Mouse (Mus musculus) testis, adult 2 months (tissue): ENCODE results near the gene Cbr3. TPM values are rescaled to one million over a fixed set of nuclear protein-coding genes. Genes with fewer than 3 reads are reported as not detected.

Source experiments
- H3K27ac ChIP-seq: fragments of 200-500 bp; 2 replicates; pipeline ENCODE4 v1.5.1; 2012; ENCODE audit warnings: low read depth, low read length; ENCODE audit not compliant: control insufficient read depth, insufficient read depth
- H3K27me3 ChIP-seq: fragments of 200-500 bp; 2 replicates; pipeline ENCODE4 v1.6.1; 2012; ENCODE audit warnings: mild to moderate bottlenecking, low read length, moderate library complexity; ENCODE audit not compliant: control insufficient read depth, insufficient read depth
- H3K36me3 ChIP-seq: fragments of 200-500 bp; 2 replicates; pipeline ENCODE4 v1.6.1; 2012; ENCODE audit warnings: mild to moderate bottlenecking, low read length; ENCODE audit not compliant: control insufficient read depth, insufficient read depth
- H3K4me1 ChIP-seq: fragments of 200-500 bp; 2 replicates; pipeline ENCODE4 v1.6.1; 2012; ENCODE audit warnings: low read length; ENCODE audit not compliant: control insufficient read depth, insufficient read depth
- H3K4me3 ChIP-seq: fragments of 200-500 bp; 2 replicates; pipeline ENCODE4 v1.5.1; 2012; ENCODE audit warnings: low read depth, mild to moderate bottlenecking, low read length, moderate library complexity, mixed read lengths; ENCODE audit not compliant: control insufficient read depth
- CTCF ChIP-seq: fragments of 200-500 bp; IDR thresholded peaks from 2 replicates; pipeline ENCODE4 v1.5.1; 2012; ENCODE audit warnings: low read depth, mild to moderate bottlenecking, inconsistent platforms, low read length, moderate library complexity; ENCODE audit not compliant: control insufficient read depth, insufficient read depth, insufficient replicate concordance
- POLR2A ChIP-seq: fragments of 200-500 bp; IDR thresholded peaks from 2 replicates; pipeline ENCODE4 v1.6.1; 2012; ENCODE audit warnings: low read depth, mild to moderate bottlenecking, inconsistent platforms, low read length, moderate library complexity; ENCODE audit not compliant: control insufficient read depth
- polyA plus RNA-seq: library from polyadenylated mRNA; depleted of rRNA; stranded (reverse); fragments of >200 nt; gene quantifications from 2 replicates; pipeline ENCODE4 v1.2.3, GENCODE M21; 2012

The Cbr3 gene
- polyA plus RNA-seq, 1 experiment = 1.3 TPM

DNA sequence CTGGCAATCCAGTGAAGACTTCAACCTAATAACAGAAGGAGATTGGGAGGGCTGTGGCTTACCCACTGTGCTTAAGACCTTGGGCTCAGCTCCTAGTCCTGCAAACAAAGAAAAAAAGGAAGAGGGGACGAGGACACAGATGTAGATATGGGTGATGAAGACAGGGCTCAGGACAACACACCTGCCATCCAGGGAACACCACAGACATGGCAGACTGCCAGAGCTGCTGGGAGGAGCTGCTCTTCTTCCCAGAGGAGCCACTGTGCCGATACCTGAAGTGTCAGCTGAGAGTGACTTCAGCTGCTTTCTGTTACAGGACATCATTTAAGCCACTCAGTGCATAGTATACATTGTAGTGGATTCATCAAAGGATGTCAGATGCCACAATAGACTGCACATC, 39.5 kb downstream of the Cbr3 start:
- H3K27me3 ChIP-seq = no peaks in the 10 kb centered on the region
- H3K36me3 ChIP-seq = no peaks in the 10 kb centered on the region
- H3K27ac ChIP-seq = no peak overlapping the region
- H3K4me3 ChIP-seq = no peak overlapping the region
- no peaks in the 10 kb centered on the region for H3K4me1 ChIP-seq
- TF ChIP-seq CTCF (no peak), POLR2A (no peak)

DNA sequence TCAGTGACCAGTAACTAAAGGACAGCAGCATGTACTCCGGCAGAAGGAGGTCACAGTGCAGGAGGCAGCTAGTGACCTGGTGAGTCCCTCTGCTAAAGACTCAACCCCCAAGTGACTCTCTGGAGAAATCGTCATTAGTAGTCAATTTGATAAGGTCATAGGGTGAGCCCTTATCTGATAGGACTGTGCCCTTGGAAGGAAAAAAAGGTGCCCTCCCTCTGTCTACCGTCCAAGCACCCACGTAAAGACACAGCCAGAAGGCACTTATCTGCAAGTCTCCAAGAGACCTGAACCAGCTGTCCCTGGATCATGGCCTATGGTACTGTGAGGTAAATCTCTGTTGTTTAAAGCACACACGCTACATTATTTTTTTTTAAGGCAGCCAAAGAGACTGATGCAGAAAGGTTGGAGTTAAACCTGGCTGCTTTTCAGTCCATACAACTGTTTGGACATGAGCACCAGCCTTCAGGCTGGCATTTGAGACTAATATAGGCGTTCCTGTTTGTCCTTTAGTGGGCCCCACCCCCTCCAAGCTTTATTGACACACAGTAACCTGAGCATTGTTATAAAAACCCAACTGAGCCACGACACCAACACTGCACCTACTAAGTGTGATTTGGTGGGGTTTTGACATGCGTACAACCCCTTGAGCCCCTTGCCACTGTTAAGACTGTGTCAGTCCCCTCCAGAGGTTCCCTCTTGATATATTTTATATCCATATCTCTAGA, 42.6 kb downstream of the Cbr3 start:
- Histone ChIP-seq H3K27ac (no peak overlapping the region), H3K27me3 (no peaks in the 10 kb centered on the region), H3K36me3 (no peaks in the 10 kb centered on the region; the same call in 1 of the 2 replicates), H3K4me3 (no peak overlapping the region), H3K4me1 (no peaks in the 10 kb centered on the region)
- TF ChIP-seq POLR2A = no peak
- TF ChIP-seq CTCF = no peak

DNA sequence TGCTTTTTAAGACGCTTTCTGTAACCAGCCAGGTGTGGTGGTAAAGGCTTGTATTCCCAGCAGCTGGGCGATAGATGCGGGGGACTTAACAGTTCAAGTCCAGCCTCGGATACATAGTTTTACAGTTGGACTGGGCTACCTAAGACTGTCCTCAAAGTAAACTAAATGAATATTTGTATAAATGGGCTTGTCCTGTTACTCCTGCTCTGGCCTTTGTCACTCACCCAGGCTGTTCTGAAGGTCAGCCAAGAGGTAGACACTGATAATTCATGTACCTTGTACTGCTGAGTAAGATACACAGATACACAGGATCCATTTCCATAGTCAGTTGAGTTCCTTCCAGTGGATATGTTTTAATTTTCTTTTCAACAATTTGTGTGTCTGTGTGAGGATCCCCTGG, 43.2 kb downstream of the Cbr3 start:
- Histone ChIP-seq H3K27me3 (no peaks in the 10 kb centered on the region), H3K36me3 (no peaks in the 10 kb centered on the region; the same call in 1 of the 2 replicates), H3K4me3 (no peak overlapping the region), H3K4me1 (no peaks in the 10 kb centered on the region), H3K27ac (no peak overlapping the region)
- TF ChIP-seq CTCF (no peak), POLR2A (no peak)

DNA sequence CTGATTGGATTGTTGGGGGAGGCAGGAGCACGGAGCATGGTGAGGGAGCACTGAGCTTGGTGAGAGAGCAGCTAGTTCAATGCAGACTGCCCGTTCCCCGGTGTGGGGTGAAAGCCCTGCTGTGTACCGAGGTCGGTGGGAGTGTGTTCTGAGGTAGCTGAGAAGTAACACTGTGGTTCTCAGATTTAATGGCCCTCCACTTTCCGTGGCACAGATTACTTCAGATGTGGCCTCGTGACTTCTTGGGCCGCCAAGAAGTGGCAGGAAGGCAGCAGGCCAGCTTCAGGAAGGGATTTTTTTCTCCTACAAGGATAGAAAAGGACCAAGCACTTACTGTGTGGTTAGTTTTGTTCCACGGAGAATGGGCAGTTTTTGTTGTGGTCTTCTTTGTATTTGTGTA, 45.7 kb downstream of the Cbr3 start:
- Histone ChIP-seq H3K4me1 (no peaks in the 10 kb centered on the region), H3K27ac (no peak overlapping the region), H3K4me3 (no peak overlapping the region), H3K27me3 (no peaks in the 10 kb centered on the region), H3K36me3 (no peaks in the 10 kb centered on the region; the same call in 1 of the 2 replicates)
- no peak for TF ChIP-seq POLR2A
- no peak for TF ChIP-seq CTCF

DNA sequence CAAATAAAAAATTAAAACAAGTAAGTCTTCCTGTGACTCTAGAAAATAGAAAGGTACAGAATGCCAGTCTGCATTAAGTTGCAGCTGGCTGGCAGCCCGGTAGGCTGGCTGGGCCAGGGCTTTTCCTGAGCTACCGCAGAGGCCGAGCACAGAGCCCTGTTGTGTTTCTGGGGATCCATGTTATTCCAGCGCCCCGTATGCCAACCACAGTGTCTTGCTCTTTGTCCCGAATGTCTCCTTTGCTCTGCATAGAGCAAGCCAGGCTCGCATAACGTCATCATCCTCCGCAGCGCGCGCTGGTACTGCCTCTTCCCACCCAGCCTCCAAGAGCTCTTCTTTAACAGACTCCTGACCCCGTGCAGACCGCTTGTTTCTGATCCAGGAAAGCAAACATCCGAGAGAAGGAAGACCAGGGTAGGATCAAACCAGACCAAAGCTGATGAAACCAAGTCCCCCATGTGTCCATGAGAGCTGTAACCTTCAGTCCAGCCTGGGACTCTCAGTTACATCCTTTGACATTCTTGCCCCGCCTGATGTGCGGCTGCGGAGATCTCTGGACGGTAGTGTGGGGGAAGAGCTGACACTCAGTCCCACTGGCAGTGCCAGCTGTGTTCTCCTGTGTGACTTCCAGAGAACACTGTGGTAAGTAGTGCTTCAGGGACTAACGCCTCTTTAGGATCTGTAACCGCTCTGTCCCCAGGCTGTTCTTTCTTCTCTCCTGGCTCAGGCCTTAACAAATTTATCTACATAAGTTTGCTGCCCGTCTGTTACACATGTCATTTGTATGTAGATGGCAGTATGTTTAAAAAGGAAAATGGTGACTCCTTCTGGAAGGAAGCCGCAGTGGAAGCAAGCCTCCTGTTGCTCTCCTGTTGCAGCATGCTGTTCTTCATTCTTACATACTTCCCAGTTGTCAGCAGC, 47.0 kb downstream of the Cbr3 start:
- Histone ChIP-seq H3K36me3 (no peaks in the 10 kb centered on the region; the same call in 1 of the 2 replicates), H3K4me1 (no peaks in the 10 kb centered on the region), H3K4me3 (no peak overlapping the region), H3K27me3 (no peaks in the 10 kb centered on the region), H3K27ac (no peak overlapping the region)
- no peak for TF ChIP-seq CTCF
- no peak for TF ChIP-seq POLR2A

DNA sequence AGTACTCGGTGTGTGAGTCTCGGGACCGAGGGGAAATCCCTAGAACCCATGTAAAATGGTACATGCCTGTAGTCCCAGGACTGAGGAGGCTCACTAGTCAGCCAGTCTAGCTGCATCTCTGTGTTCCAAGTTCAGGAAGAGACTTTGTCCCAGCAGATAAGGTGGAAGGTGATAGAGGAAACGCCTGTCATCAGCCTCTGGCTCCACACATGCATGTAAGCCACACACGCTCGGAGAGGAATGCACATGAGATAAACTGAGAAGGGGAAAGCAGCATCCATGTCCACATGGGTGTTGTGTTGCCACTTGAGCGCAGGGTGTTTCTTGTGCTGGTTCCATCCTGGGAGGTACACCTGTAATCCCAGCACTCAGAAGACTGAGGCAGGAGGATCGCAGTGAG, 48.3 kb downstream of the Cbr3 start:
- Histone ChIP-seq H3K36me3 (no peaks in the 10 kb centered on the region; the same call in 1 of the 2 replicates), H3K27me3 (no peaks in the 10 kb centered on the region), H3K4me3 (no peak overlapping the region), H3K4me1 (no peaks in the 10 kb centered on the region), H3K27ac (no peak overlapping the region)
- TF ChIP-seq POLR2A (no peak), CTCF (no peak)

DNA sequence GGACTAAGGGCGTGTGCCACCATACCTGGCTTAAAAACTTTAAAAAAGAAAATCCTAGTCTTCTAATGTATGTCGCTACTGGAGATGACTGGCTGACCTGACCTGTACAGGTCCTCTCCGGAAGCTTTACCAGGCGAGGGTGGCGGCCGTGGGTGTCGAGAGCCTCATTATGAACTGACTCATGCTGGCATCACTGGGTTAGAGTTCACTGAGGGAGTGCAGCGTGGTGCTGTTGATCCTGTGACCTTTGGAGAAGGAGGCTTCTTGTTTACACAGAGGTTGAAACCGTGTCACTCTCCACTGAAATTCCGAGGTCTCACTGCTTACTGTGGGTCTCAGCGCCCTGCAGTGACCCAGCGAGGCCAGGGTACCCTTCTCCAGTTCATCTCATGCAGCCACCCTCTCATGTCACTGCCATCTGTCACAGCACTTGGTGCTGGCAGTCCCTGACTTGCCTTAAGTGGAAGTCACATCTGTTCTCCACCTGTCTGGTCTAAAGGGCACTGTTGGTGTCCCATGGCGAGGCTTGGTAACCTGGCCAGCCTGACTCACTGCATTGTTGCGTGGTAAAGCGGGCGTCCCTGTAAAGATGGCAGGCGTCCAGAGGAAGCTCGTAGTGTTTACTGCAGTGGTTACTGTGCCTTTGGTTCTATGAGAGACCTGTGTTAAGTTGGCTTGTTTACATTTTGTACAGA, 50.0 kb downstream of the Cbr3 start:
- TF ChIP-seq CTCF (no peak), POLR2A (no peak)
- no peak overlapping the region for H3K27ac ChIP-seq
- H3K4me3 ChIP-seq = no peak overlapping the region
- H3K27me3 ChIP-seq = no peaks in the 10 kb centered on the region
- no peaks in the 10 kb centered on the region for H3K4me1 ChIP-seq
- H3K36me3 ChIP-seq = no peaks in the 10 kb centered on the region; the same call in 1 of the 2 replicates
